Mouse (Mus musculus) myocyte (in vitro differentiated cells): ENCODE results near the gene Igfbp2.

ENCODE experiments used
- CEBPB ChIP-seq: IDR thresholded peaks from 2 replicates; pipeline ENCODE4 v1.6.1; 2011; ENCODE audit warnings: mild to moderate bottlenecking, moderate library complexity; ENCODE audit not compliant: poor library complexity, insufficient read depth, severe bottlenecking
- POLR2A ChIP-seq: IDR thresholded peaks from one replicate; pipeline ENCODE4 v1.6.1; 2011; ENCODE audit warnings: low read depth, mild to moderate bottlenecking, control low read depth, moderate library complexity; ENCODE audit not compliant: insufficient read length
- POLR2AphosphoS2 ChIP-seq: IDR thresholded peaks from one replicate; pipeline ENCODE4 v1.6.1; 2011; ENCODE audit warnings: low read depth, control low read depth; ENCODE audit not compliant: insufficient read length
- REST ChIP-seq: IDR thresholded peaks from one replicate; pipeline ENCODE4 v1.6.1; 2011; ENCODE audit warnings: mild to moderate bottlenecking, control low read depth, moderate library complexity; ENCODE audit not compliant: insufficient read depth, insufficient read length
- TCF12 ChIP-seq: IDR thresholded peaks from one replicate; pipeline ENCODE4 v1.6.1; 2011; ENCODE audit warnings: mild to moderate bottlenecking, control low read depth; ENCODE audit not compliant: poor library complexity, insufficient read depth, severe bottlenecking

DNA sequence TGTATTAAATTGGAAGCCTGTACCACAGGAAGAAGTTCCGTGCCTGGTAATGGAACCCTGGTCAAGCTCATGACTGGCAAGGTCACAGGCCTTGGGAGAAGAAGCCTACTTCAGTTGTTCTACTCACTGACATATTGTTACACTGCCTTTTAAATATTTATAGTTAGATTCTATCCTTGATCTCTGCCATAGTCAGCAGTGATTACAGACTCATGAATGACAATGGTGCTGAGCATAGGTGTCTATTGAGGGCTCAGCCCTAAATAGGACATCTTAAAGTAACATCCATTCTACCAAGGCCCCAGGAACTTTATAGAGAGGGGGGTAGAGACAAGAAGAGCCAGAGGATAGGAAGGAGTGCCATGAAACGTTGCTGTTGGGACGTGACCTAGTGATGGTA, 13.2 kb upstream of the Igfbp2 start:
- no peak for TF ChIP-seq CEBPB
- no peak for TF ChIP-seq TCF12
- TF ChIP-seq POLR2AphosphoS2 = no peak
- TF ChIP-seq POLR2A = no peak
- no peak for TF ChIP-seq REST
